Mouse (Mus musculus): ENCODE results near the gene Grem1. TPM values are rescaled to one million over a fixed set of nuclear protein-coding genes. Genes with fewer than 3 reads are reported as not detected.

Grem1 gene
- polyA plus RNA-seq, 1 experiment from 2014 or later: 7.1 TPM

GRCm38 (mm10) chr2:113728581-113728980 lies 29.9 kb downstream of the Grem1 start:
- WGBS: 84% methylated on average over 3 of the region's 3 CpGs
- H3K9ac ChIP-seq (replicated peaks; ENCODE audit: low read depth, low read length): no peak overlapping the region
- H3K4me3 ChIP-seq (ENCODE audit: low read depth, low read length): no peak overlapping the region
- no peak overlapping the region for H3K4me2 ChIP-seq (replicated peaks; ENCODE audit: low read depth, low read length)
- no peaks in the 10 kb centered on the region for H3K4me1 ChIP-seq (ENCODE audit: control insufficient read depth, insufficient read depth, low read length)
- H3K9me3 ChIP-seq (ENCODE audit: control insufficient read depth, low read depth, low read length): no peaks in the 10 kb centered on the region
- no peaks in the 10 kb centered on the region for H3K27me3 ChIP-seq (ENCODE audit: control insufficient read depth, insufficient read depth, low read length)
- no peaks in the 10 kb centered on the region for H3K36me3 ChIP-seq (ENCODE audit: control insufficient read depth, insufficient read depth, low read length)
- ATAC-seq (ENCODE audit: insufficient number of reproducible peaks, insufficient read depth, low FRiP score, low read depth): no peak
- H3K27ac ChIP-seq (ENCODE audit: low read length): no peak overlapping the region

- ATAC-seq (ENCODE audit: insufficient number of reproducible peaks, insufficient read depth, low FRiP score, low read depth): no peak
- Histone ChIP-seq H3K36me3 (ENCODE audit: control insufficient read depth, insufficient read depth, low read length) (no peaks in the 10 kb centered on the region), H3K9ac (replicated peaks; ENCODE audit: low read depth, low read length) (no peak overlapping the region), H3K4me3 (ENCODE audit: low read depth, low read length) (no peak overlapping the region), H3K27ac (ENCODE audit: low read length) (no peak overlapping the region), H3K27me3 (ENCODE audit: control insufficient read depth, insufficient read depth, low read length) (no peaks in the 10 kb centered on the region), H3K9me3 (ENCODE audit: control insufficient read depth, low read depth, low read length) (no peaks in the 10 kb centered on the region), H3K4me2 (replicated peaks; ENCODE audit: low read depth, low read length) (no peak overlapping the region), H3K4me1 (ENCODE audit: control insufficient read depth, insufficient read depth, low read length) (no peaks in the 10 kb centered on the region)
- WGBS: 56% methylated on average over 2 of the region's 2 CpGs
Observed at GRCm38 (mm10) chr2:113714801-113715200, 43.6 kb downstream of the Grem1 start.

DNA sequence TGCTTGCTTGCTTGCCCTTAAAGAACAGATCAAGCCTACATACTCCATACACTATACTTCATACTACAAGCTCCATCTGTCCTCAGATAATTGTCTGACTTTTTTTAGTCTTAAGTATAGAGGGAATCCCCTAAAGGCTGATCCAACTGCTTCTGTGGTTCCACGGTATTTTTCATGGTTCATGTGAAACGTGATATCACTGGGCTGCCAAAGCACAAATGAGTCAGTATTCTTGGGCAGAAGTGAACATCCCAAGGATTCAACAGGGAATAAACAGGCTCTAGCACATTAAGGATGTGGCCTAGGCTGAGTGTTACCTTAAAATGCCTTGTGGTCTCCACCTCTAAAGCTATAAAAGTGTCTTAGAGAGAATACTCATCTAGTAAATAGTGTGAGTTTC lies 45.0 kb downstream of the Grem1 start:
- H3K9me3 ChIP-seq (ENCODE audit: control insufficient read depth, low read depth, low read length): no peaks in the 10 kb centered on the region
- H3K36me3 ChIP-seq (ENCODE audit: control insufficient read depth, insufficient read depth, low read length): no peaks in the 10 kb centered on the region
- H3K9ac ChIP-seq (replicated peaks; ENCODE audit: low read depth, low read length): no peak overlapping the region
- no peaks in the 10 kb centered on the region for H3K27me3 ChIP-seq (ENCODE audit: control insufficient read depth, insufficient read depth, low read length)
- no peak overlapping the region for H3K4me3 ChIP-seq (ENCODE audit: low read depth, low read length)
- no peak for ATAC-seq (ENCODE audit: insufficient number of reproducible peaks, insufficient read depth, low FRiP score, low read depth)
- H3K27ac ChIP-seq (ENCODE audit: low read length): no peak overlapping the region
- no peak overlapping the region for H3K4me2 ChIP-seq (replicated peaks; ENCODE audit: low read depth, low read length)
- WGBS: 71% methylated on average over 2 of the region's 2 CpGs
- H3K4me1 ChIP-seq (ENCODE audit: control insufficient read depth, insufficient read depth, low read length): no peaks in the 10 kb centered on the region

- Histone ChIP-seq H3K9ac (replicated peaks; ENCODE audit: low read depth, low read length) (no peak overlapping the region), H3K36me3 (ENCODE audit: control insufficient read depth, insufficient read depth, low read length) (no peaks in the 10 kb centered on the region), H3K9me3 (ENCODE audit: control insufficient read depth, low read depth, low read length) (no peaks in the 10 kb centered on the region), H3K27me3 (ENCODE audit: control insufficient read depth, insufficient read depth, low read length) (no peaks in the 10 kb centered on the region), H3K4me2 (replicated peaks; ENCODE audit: low read depth, low read length) (no peak overlapping the region), H3K4me1 (ENCODE audit: control insufficient read depth, insufficient read depth, low read length) (no peaks in the 10 kb centered on the region), H3K27ac (ENCODE audit: low read length) (no peak overlapping the region), H3K4me3 (ENCODE audit: low read depth, low read length) (no peak overlapping the region)
- ATAC-seq (ENCODE audit: insufficient number of reproducible peaks, insufficient read depth, low FRiP score, low read depth): no peak
- WGBS: 78% methylated on average over 4 of the region's 4 CpGs
Observed at GRCm38 (mm10) chr2:113707507-113707906, 50.9 kb downstream of the Grem1 start.

GRCm38 (mm10) chr2:113701507-113701906 lies 56.9 kb downstream of the Grem1 start:
- Histone ChIP-seq H3K4me3 (ENCODE audit: low read depth, low read length) (no peak overlapping the region), H3K9me3 (ENCODE audit: control insufficient read depth, low read depth, low read length) (no peaks in the 10 kb centered on the region), H3K4me2 (replicated peaks; ENCODE audit: low read depth, low read length) (no peak overlapping the region), H3K27ac (ENCODE audit: low read length) (no peak overlapping the region), H3K27me3 (ENCODE audit: control insufficient read depth, insufficient read depth, low read length) (no peaks in the 10 kb centered on the region), H3K4me1 (ENCODE audit: control insufficient read depth, insufficient read depth, low read length) (no peaks in the 10 kb centered on the region), H3K36me3 (ENCODE audit: control insufficient read depth, insufficient read depth, low read length) (no peaks in the 10 kb centered on the region), H3K9ac (replicated peaks; ENCODE audit: low read depth, low read length) (no peak overlapping the region)
- 46% methylated on average over 5 of the region's 5 CpGs for WGBS
- ATAC-seq (ENCODE audit: insufficient number of reproducible peaks, insufficient read depth, low FRiP score, low read depth): no peak

DNA sequence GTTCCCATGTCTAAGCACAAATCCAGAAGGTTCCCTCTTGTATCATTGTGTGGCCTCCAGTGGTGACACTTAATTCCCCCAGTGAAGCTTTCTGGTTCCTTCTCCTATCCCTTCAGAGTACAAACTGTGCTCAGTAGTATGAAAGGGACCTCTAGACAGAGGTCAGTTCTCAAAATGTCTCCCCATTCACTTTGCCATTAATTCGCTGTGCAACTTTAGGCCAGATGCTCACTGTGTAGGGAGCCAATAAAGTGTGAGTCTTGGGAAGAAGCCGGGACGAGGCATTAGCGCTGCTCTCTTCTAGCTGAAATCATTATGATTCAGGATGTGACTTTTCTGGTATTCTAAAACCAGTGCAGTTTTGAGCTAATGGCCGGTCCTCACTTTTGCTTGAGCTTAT lies 61.8 kb downstream of the Grem1 start:
- WGBS: 93% methylated on average over 5 of the region's 5 CpGs
- no peaks in the 10 kb centered on the region for H3K9me3 ChIP-seq (ENCODE audit: control insufficient read depth, low read depth, low read length)
- H3K4me2 ChIP-seq (replicated peaks; ENCODE audit: low read depth, low read length): no peak overlapping the region
- no peaks in the 10 kb centered on the region for H3K36me3 ChIP-seq (ENCODE audit: control insufficient read depth, insufficient read depth, low read length)
- no peak overlapping the region for H3K9ac ChIP-seq (replicated peaks; ENCODE audit: low read depth, low read length)
- H3K27ac ChIP-seq (ENCODE audit: low read length): no peak overlapping the region
- H3K4me1 ChIP-seq (ENCODE audit: control insufficient read depth, insufficient read depth, low read length): no peaks in the 10 kb centered on the region
- no peak for ATAC-seq (ENCODE audit: insufficient number of reproducible peaks, insufficient read depth, low FRiP score, low read depth)
- no peaks in the 10 kb centered on the region for H3K27me3 ChIP-seq (ENCODE audit: control insufficient read depth, insufficient read depth, low read length)
- no peak overlapping the region for H3K4me3 ChIP-seq (ENCODE audit: low read depth, low read length)

DNA sequence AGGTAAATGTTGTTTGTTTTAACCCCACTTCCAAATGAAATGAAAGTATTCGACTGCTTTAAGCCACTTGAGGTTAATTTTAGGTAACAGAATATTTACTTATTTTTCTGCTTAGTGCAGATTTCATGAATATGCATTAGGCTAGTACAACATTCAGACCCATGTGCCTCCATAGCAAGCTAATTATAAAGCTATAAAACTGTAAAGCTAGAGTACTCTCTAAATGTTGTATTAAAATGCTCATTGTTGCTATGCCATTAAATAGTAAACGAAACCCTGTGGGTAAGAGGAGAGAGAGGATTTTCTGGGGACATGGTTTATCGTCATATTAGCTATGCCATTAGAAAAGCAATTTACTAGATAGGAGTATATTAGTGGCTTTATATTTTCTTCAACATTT lies 62.2 kb downstream of the Grem1 start:
- H3K4me3 ChIP-seq (ENCODE audit: low read depth, low read length): no peak overlapping the region
- H3K27ac ChIP-seq (ENCODE audit: low read length): no peak overlapping the region
- H3K4me1 ChIP-seq (ENCODE audit: control insufficient read depth, insufficient read depth, low read length): no peaks in the 10 kb centered on the region
- H3K36me3 ChIP-seq (ENCODE audit: control insufficient read depth, insufficient read depth, low read length): no peaks in the 10 kb centered on the region
- no peak overlapping the region for H3K4me2 ChIP-seq (replicated peaks; ENCODE audit: low read depth, low read length)
- H3K9me3 ChIP-seq (ENCODE audit: control insufficient read depth, low read depth, low read length): no peaks in the 10 kb centered on the region
- 86% methylated on average over 3 of the region's 3 CpGs for WGBS
- H3K27me3 ChIP-seq (ENCODE audit: control insufficient read depth, insufficient read depth, low read length): no peaks in the 10 kb centered on the region
- ATAC-seq (ENCODE audit: insufficient number of reproducible peaks, insufficient read depth, low FRiP score, low read depth): no peak
- H3K9ac ChIP-seq (replicated peaks; ENCODE audit: low read depth, low read length): no peak overlapping the region

Other genes starting within 250 kb of the Grem1 start
- gene Scg5, start 70.5 kb upstream of the Grem1 start, polyA plus RNA-seq (2014; fragmentation: Nextera tagmentation; extraction: Ambion mirVana): 16.4 and 17.7 TPM in 2 replicates
- 6.3 and 7.1 TPM in 2 replicates for gene Arhgap11a, start 90.0 kb upstream of the Grem1 start, polyA plus RNA-seq (2014; fragmentation: Nextera tagmentation; extraction: Ambion mirVana)